Mouse (Mus musculus) kidney, postnatal 0 days (tissue): ENCODE measurements around the gene Adprh. TPM values are rescaled to one million over a fixed set of nuclear protein-coding genes. Genes with fewer than 3 reads are reported as not detected.
A peak's percentile ranks its signal among the peaks of the same experiment; 100 is the strongest.

Source experiments
- ATAC-seq: fragments of 200-750 bp; cut with Nextera tagmentation; replicated peaks from 2 replicates; pipeline ENCODE4 v1.8.0; 2017; ENCODE audit warnings: low read depth, moderate number of reproducible peaks, moderate TSS enrichment, moderate library complexity; ENCODE audit not compliant: low FRiP score
- DNase-seq: peaks from one replicate; pipeline ENCODE4 v3.0.0-alpha.2; 2016; ENCODE audit warnings: low spot score
- H3K27ac ChIP-seq: fragments of 300-500 bp; sonication (generic); 2 replicates; pipeline ENCODE4 v1.5.1; 2014; ENCODE audit warnings: mild to moderate bottlenecking
- H3K27me3 ChIP-seq: fragments of 300-500 bp; sonication (generic); 2 replicates; pipeline ENCODE4 v1.6.1; 2014; ENCODE audit warnings: low read length, mixed read lengths; ENCODE audit not compliant: insufficient read depth
- H3K36me3 ChIP-seq: fragments of 300-500 bp; sonication (generic); 2 replicates; pipeline ENCODE4 v1.6.1; 2014; ENCODE audit warnings: low read length, mixed read lengths; ENCODE audit not compliant: insufficient read depth
- H3K4me1 ChIP-seq: fragments of 300-500 bp; sonication (generic); replicated peaks from 2 replicates; pipeline ENCODE4 v1.6.1; 2014; ENCODE audit warnings: antibody characterized with exemption, low read length, mixed read lengths; ENCODE audit not compliant: insufficient read depth
- H3K4me2 ChIP-seq: fragments of 300-500 bp; sonication (generic); 2 replicates; pipeline ENCODE4 v1.6.1; 2014; ENCODE audit warnings: mild to moderate bottlenecking, low read length, moderate library complexity, mixed read lengths
- H3K4me3 ChIP-seq: fragments of 300-500 bp; sonication (generic); replicated peaks from 2 replicates; pipeline ENCODE4 v1.5.1; 2014; ENCODE audit warnings: low read depth, low read length
- H3K9ac ChIP-seq: fragments of 300-500 bp; sonication (generic); 2 replicates; pipeline ENCODE4 v1.6.1; 2014; ENCODE audit warnings: low read depth, low read length
- H3K9me3 ChIP-seq: fragments of 300-500 bp; sonication (generic); replicated peaks from 2 replicates; pipeline ENCODE4 v1.6.1; 2016; ENCODE audit warnings: low read length, inconsistent platforms, mixed read lengths
- CTCF ChIP-seq: IDR thresholded peaks from 2 replicates; pipeline ENCODE4 v1.5.1; 2016; ENCODE audit warnings: antibody characterized with exemption, low read depth, mild to moderate bottlenecking, moderate library complexity
- WGBS: fragments of 180-500 bp; shearing (Covaris S2); extraction: QIAGEN DNeasy Blood & Tissue Kit; methylation state at CpG from one replicate; pipeline ENCODE4 v1.1.7; 2014; 5-methylcytosine and 5-hydroxymethylcytosine counted together
- polyA plus RNA-seq: library from polyadenylated mRNA; unstranded; fragments of >200 nt; fragmentation: Nextera tagmentation; extraction: Ambion mirVana; gene quantifications from 2 replicates; pipeline ENCODE4 v1.2.1, GENCODE M21; 2015

Adprh gene
- polyA plus RNA-seq, result 74.6 and 77.5 TPM in 2 replicates

DNA sequence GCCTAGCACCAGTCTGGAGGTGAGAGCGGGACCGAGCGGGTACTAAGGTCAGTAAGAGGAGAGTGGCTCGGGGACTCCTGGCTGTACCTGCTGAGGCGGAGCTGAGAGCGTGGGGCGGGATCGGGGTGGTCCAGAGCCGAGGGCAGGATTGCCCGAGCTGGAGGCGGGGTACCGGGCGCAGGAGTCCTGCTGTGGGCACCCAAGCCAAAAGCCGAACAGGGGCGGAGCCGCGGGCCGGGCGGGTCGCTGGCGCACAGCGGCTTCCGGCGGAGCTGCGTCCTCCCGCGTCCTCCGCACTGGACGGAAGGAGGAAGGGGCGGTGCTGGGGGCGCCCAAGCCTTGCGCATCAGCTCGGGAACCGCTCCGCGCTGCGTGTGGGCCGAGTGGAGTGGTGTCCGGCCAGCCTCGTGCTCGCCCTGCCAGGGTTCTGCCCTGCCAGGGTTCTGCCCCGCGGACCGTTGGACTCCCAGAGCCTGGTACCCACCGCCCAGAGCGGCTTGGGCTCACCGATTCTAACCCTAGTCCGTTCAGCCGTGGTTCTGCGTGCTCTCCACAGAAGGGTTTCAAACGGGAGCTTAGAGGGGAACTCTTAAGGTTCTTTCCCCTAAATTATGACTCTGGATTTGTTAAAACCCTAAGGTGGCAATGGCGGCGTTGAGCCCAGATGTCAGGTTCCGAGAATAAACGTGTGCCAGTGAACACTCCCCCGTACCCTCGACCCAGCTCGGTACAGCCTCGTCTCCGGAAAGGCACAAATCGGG lies at the start of gene Adprh:
TSS of gene Adprh (minus strand) at position 262 of the 761 bp plus-strand sequence.
- H3K27me3 ChIP-seq, result no peaks in the 10 kb centered on the region
- DNase-seq (peak; percentile 95), ATAC-seq (peak; percentile 97)
- under 1% methylated on average over 52 of the region's 61 CpGs for WGBS
- TF ChIP-seq CTCF, result no peak; the same call in 1 of the 2 replicates
- H3K4me2 ChIP-seq, result peak within 1 kb of the TSS; percentile 90
- H3K36me3 ChIP-seq, result 0 out of 2 replicates have a peak, but pooled peaks cover 5% of the 10 kb centered on the region
- H3K9me3 ChIP-seq, result no peaks in the 10 kb centered on the region
- H3K4me1 ChIP-seq, result 0 out of 2 replicates have a peak, but pooled peaks cover 4% of the 10 kb centered on the region
- peak within 1 kb of the TSS; percentile 97 for H3K27ac ChIP-seq
- peak within 1 kb of the TSS; percentile 63 for H3K4me3 ChIP-seq
- H3K9ac ChIP-seq, result peak within 1 kb of the TSS; percentile 89

DNA sequence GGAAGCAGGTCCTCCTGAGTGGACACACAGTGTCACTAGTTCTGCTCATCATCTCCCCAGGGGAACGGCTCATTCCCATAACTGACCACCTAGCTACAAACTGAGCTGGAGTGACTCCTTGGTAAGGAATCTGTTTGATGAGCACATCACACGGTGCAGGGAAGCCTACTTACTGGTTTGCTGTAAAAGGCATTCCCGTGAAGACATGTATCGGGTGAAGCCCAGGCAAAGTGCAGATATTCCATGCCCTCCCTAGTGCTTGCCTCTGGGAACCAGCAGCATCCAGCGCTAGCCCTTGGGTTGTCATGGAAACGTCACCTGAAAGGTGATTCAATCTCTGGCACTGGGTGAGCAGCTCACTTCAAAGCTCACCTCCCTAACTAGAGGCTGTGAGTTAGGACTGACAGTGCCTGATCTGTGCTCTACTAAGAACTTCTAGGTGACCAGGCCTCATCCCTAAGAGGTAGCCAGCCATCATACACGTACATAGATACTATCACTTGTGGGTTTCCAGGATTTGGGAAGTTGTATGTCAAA lies 44.2 kb upstream of the Adprh start:
- no peaks in the 10 kb centered on the region for H3K4me1 ChIP-seq
- DNase-seq, result no peak
- 81% methylated on average over 7 of the region's 7 CpGs for WGBS
- H3K4me2 ChIP-seq, result no peak overlapping the region
- H3K27ac ChIP-seq, result no peak overlapping the region
- H3K36me3 ChIP-seq, result peaks cover 21% of the 10 kb centered on the region
- no peak overlapping the region for H3K9ac ChIP-seq
- no peak for TF ChIP-seq CTCF
- ATAC-seq, result no peak
- H3K27me3 ChIP-seq, result no peaks in the 10 kb centered on the region
- H3K9me3 ChIP-seq, result no peaks in the 10 kb centered on the region
- H3K4me3 ChIP-seq, result no peak overlapping the region

DNA sequence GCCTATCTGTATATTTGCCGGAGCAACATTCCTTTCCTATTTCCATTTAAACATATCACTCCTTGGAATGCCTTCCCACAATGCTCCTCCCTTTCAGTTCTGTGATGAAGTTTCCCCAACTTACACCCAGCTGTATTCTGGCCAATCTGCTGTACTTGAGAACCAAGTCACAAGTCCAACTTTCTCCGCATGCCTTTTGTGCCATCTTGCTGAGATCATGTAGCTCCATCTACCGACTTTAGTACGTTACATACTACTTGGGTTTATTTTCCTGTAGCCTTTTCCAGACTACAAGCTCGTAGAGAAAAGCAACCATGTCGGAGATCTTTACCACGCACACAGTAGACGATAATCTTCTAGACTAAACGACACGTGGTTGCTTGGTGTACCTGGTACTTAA lies 41.4 kb upstream of the Adprh start:
- peak; percentile 47 for DNase-seq
- peak; percentile 51 for TF ChIP-seq CTCF
- Histone ChIP-seq H3K9ac (no peak overlapping the region), H3K4me2 (no peak overlapping the region), H3K27ac (no peak overlapping the region), H3K27me3 (no peaks in the 10 kb centered on the region), H3K4me3 (no peak overlapping the region), H3K4me1 (no peaks in the 10 kb centered on the region), H3K36me3 (peaks cover 17% of the 10 kb centered on the region), H3K9me3 (no peaks in the 10 kb centered on the region)
- WGBS, result 85% methylated on average over 10 of the region's 10 CpGs
- no peak for ATAC-seq

DNA sequence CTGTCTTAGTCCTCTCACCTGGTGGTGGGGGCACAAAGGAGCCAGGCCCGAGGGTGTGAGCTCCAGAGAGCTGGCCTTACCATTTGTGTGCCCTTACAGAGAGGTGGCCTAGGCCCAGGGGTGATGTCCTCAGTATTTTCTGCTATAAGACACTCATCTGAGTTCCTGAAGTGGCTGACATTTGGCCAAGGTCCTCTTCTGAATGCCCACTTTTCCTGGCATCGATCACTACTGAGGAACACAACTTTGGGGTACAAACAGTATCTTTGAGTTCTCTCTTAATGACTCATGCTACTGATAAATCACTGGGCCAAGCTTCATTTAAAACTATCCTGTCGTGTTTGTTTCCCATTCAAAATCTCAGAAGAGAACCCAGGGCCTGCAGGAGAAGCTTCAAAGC lies 40.0 kb upstream of the Adprh start:
- Histone ChIP-seq H3K4me3 (no peak overlapping the region), H3K27me3 (no peaks in the 10 kb centered on the region), H3K36me3 (peaks cover 13% of the 10 kb centered on the region), H3K9ac (no peak overlapping the region), H3K27ac (no peak overlapping the region), H3K4me2 (no peak overlapping the region), H3K9me3 (no peaks in the 10 kb centered on the region), H3K4me1 (no peaks in the 10 kb centered on the region)
- 78% methylated on average over 3 of the region's 3 CpGs for WGBS
- DNase-seq, result no peak
- TF ChIP-seq CTCF, result no peak
- no peak for ATAC-seq

DNA sequence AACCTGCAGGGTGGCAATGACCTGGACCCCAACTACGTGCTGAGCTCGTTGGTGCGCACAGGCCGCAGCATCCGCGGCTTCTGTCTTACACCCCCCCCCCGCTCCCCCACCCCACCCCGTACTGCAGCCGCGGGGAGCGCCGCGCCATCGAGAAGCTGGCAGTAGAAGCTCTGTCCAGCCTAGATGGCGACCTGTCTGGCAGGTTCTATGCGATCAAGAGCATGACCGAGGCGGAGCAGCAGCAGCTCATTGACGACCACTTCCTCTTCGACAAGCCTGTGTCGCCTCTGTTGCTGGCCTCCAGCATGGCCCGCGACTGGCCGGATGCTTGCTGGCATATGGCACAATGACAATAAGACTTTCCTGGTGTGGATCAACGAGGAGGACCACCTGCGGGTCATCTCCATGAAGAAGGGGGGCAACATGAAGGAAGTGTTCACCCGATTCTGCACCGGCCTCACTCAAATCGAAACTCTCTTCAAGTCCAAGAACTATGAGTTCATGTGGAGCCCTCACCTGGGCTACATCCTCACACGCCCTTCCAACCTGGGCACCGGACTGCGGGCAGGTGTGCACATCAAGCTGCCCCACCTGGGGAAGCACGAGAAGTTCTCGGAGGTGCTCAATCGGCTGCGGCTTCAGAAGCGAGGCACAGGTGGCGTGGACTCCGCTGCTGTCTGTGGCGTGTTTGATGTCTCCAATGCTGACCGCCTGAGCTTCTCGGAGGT lies 31.2 kb upstream of the Adprh start:
- no peak for TF ChIP-seq CTCF
- no peak overlapping the region for H3K27ac ChIP-seq
- 0 out of 2 replicates have a peak, but pooled peaks cover 2% of the 10 kb centered on the region for H3K4me1 ChIP-seq
- peak overlapping the region; percentile 58 for H3K4me2 ChIP-seq
- H3K27me3 ChIP-seq, result no peaks in the 10 kb centered on the region
- ATAC-seq, result 0 out of 2 replicates have a peak, but pooled peaks have one; percentile 29
- 31% methylated on average over 40 of the region's 42 CpGs for WGBS
- no peaks in the 10 kb centered on the region for H3K9me3 ChIP-seq
- peak; percentile 21 for DNase-seq
- peak overlapping the region; percentile 28 for H3K4me3 ChIP-seq
- no peak overlapping the region for H3K9ac ChIP-seq
- no peaks in the 10 kb centered on the region for H3K36me3 ChIP-seq
